Mouse (Mus musculus): ENCODE data around the gene Chst11. TPM values are rescaled to one million over a fixed set of nuclear protein-coding genes. Genes with fewer than 3 reads are reported as not detected.
A peak's percentile ranks its signal among the peaks of the same experiment; 100 is the strongest.

The Chst11 gene
- polyA plus RNA-seq, 1 experiment from 2014 or later: 1.2 TPM

DNA sequence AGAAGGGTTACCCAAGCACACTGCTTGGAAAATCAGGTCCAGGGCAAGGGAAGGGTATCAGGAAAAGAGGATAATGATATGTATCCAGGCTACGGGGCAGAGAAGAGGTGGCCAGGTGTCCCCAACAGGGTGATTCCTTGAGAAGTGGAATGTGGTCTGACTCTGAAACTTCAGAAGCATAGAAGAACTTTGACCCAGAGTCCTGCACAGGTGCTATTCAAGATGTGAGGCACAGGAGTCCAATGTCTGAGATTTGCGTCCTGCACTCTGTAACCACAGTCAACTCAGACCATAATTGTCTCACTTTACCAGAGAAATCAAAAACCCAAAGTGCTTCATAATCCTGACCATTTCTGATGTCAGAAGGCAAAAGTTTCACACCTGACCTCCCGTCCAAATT is 139.3 kb downstream of the Chst11 start:
- no peak overlapping the region for H3K27ac ChIP-seq (ENCODE audit: low read length)
- WGBS: 71% methylated on average over 3 of the region's 3 CpGs

DNA sequence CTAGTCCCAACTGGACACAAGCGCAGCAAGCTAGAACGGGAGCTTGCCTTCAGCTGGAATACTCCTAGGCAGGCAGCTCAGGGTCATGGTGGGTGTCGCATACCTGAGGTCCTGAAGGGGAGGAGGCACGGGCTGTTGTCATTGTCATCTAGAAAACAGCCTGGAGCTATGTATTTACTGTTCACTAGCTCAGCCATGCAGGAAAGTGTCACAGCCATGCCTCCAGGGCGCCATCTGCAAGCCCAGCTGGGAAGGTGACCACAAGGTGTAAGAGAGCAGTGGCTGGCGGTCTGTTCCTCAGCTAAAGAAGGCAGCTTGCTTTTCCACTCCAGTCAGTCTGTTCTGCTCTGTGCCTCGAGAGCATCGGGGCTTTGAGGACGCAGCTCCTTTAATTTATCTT is 141.1 kb downstream of the Chst11 start:
- ATAC-seq (ENCODE audit: low read depth): no peak
- Histone ChIP-seq H3K9ac (ENCODE audit: low read length) (no peak overlapping the region), H3K9me3 (ENCODE audit: control insufficient read depth, low read length) (no peaks in the 10 kb centered on the region), H3K27ac (ENCODE audit: low read length) (no peak overlapping the region), H3K4me1 (replicated peaks; ENCODE audit: control insufficient read depth, insufficient read depth, low read length) (no peaks in the 10 kb centered on the region; the same call in 1 of the 2 replicates), H3K4me3 (ENCODE audit: low read length) (no peak overlapping the region), H3K4me2 (ENCODE audit: low read depth, low read length) (no peak overlapping the region), H3K36me3 (ENCODE audit: control insufficient read depth, insufficient read depth, low read length) (no peaks in the 10 kb centered on the region; the same call in 1 of the 2 replicates), H3K27me3 (ENCODE audit: control insufficient read depth, insufficient read depth, low read depth, low read length) (no peaks in the 10 kb centered on the region; the same call in 1 of the 2 replicates)
- WGBS: 49% methylated on average over 9 of the region's 9 CpGs

More for the DNA sequence above, 139.3 kb downstream of the Chst11 start:
- H3K27me3 ChIP-seq (ENCODE audit: control insufficient read depth, insufficient read depth, low read depth, low read length): no peaks in the 10 kb centered on the region; the same call in 1 of the 2 replicates
- no peaks in the 10 kb centered on the region; the same call in 1 of the 2 replicates for H3K36me3 ChIP-seq (ENCODE audit: control insufficient read depth, insufficient read depth, low read length)
- no peaks in the 10 kb centered on the region for H3K4me1 ChIP-seq (replicated peaks; ENCODE audit: control insufficient read depth, insufficient read depth, low read length)
- no peak overlapping the region for H3K4me2 ChIP-seq (ENCODE audit: low read depth, low read length)
- H3K9ac ChIP-seq (ENCODE audit: low read length): no peak overlapping the region
- ATAC-seq (ENCODE audit: low read depth): no peak
- H3K4me3 ChIP-seq (ENCODE audit: low read length): no peak overlapping the region
- H3K9me3 ChIP-seq (ENCODE audit: control insufficient read depth, low read length): no peaks in the 10 kb centered on the region

DNA sequence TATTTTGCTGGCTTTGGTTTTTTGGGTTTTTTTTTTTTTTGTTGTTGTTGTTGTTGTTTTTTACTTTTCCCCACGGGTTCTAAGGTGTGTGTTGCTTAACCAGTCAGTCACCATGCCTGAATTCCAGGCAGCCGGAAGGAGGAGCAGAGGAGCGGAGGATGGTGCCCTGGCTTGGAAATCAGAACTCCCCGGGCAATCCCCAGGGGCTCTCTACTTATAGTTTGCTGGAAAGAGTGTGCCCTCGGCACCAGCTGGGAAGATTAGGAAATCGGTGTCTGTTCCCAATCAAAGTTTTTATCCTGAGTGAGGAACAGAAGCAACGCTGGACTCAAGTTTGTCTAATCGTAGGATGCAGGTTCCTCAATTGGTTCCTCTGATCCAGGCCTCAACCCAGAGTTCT is 143.1 kb downstream of the Chst11 start:
- 76% methylated on average over 8 of the region's 8 CpGs for WGBS
- no peak for ATAC-seq (ENCODE audit: low read depth)
- no peaks in the 10 kb centered on the region; the same call in 1 of the 2 replicates for H3K4me1 ChIP-seq (replicated peaks; ENCODE audit: control insufficient read depth, insufficient read depth, low read length)

DNA sequence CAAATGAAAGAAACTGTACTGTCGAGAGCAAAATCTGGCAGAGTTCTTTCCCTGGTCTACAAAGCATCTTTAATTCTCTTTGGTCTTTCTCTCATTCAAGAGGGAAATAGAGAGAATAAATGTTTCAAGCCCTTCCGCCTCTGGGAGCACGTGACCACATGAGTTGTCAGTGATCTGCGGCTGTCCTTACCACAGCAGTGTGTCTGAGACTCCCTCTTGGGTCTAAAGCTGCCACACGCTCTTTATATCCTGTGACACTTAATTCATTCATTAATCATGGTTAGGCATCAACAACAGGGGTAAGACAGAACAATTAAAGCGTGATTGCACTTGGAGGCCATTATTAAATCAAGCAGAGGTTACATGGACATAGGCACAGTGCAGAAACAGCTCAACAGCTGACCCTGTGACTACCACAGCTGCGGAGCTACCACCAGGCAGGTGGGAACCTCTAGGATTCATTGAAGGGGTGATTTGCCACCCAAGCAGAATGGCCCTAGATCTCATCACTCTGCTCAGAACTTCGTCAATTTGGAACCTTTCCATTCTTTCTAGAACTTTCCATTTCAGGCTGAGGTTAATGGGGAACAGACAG is 144.4 kb downstream of the Chst11 start:
- H3K27ac ChIP-seq (ENCODE audit: low read length): no peak overlapping the region
- no peak overlapping the region for H3K4me2 ChIP-seq (ENCODE audit: low read depth, low read length)
- H3K4me1 ChIP-seq (replicated peaks; ENCODE audit: control insufficient read depth, insufficient read depth, low read length): peaks cover under 1% of the 10 kb centered on the region; the same call in 1 of the 2 replicates
- H3K36me3 ChIP-seq (ENCODE audit: control insufficient read depth, insufficient read depth, low read length): no peaks in the 10 kb centered on the region
- H3K9ac ChIP-seq (ENCODE audit: low read length): no peak overlapping the region
- no peaks in the 10 kb centered on the region for H3K27me3 ChIP-seq (ENCODE audit: control insufficient read depth, insufficient read depth, low read depth, low read length)
- ATAC-seq (ENCODE audit: low read depth): 0 out of 2 replicates have a peak, but pooled peaks have one; percentile 8
- H3K4me3 ChIP-seq (ENCODE audit: low read length): no peak overlapping the region
- H3K9me3 ChIP-seq (ENCODE audit: control insufficient read depth, low read length): no peaks in the 10 kb centered on the region
- WGBS: 59% methylated on average over 8 of the region's 8 CpGs

More for the DNA sequence above, 143.1 kb downstream of the Chst11 start:
- H3K36me3 ChIP-seq (ENCODE audit: control insufficient read depth, insufficient read depth, low read length): no peaks in the 10 kb centered on the region
- H3K9me3 ChIP-seq (ENCODE audit: control insufficient read depth, low read length): no peaks in the 10 kb centered on the region
- H3K4me3 ChIP-seq (ENCODE audit: low read length): no peak overlapping the region
- no peak overlapping the region for H3K9ac ChIP-seq (ENCODE audit: low read length)
- H3K27me3 ChIP-seq (ENCODE audit: control insufficient read depth, insufficient read depth, low read depth, low read length): no peaks in the 10 kb centered on the region
- no peak overlapping the region for H3K27ac ChIP-seq (ENCODE audit: low read length)
- no peak overlapping the region for H3K4me2 ChIP-seq (ENCODE audit: low read depth, low read length)

DNA sequence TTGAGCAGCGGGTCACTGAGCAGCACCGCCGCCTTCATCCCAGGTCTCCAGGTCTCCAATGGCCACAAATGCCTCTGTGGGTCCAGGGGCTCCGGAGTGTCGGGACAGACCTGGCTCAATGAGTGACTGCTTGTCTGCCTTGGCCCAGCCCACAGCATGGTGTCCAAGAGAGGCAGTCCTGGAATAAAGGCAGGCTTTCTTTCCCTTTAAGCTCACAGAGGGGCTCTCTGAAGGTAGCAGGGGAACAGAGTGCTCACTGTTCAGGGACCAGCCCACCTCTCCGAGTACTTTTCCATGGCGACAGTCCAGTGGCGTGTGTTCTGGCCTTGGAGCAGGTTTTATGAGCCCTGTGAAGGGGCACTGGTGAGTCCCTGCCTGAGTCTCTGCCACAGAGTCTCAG is 145.3 kb downstream of the Chst11 start:
- Histone ChIP-seq H3K27me3 (ENCODE audit: control insufficient read depth, insufficient read depth, low read depth, low read length) (no peaks in the 10 kb centered on the region), H3K9ac (ENCODE audit: low read length) (no peak overlapping the region), H3K27ac (ENCODE audit: low read length) (peak overlapping the region; percentile 63), H3K4me1 (replicated peaks; ENCODE audit: control insufficient read depth, insufficient read depth, low read length) (peaks cover 2% of the 10 kb centered on the region; the same call in 1 of the 2 replicates), H3K4me3 (ENCODE audit: low read length) (no peak overlapping the region), H3K36me3 (ENCODE audit: control insufficient read depth, insufficient read depth, low read length) (no peaks in the 10 kb centered on the region), H3K9me3 (ENCODE audit: control insufficient read depth, low read length) (no peaks in the 10 kb centered on the region), H3K4me2 (ENCODE audit: low read depth, low read length) (peak overlapping the region; percentile 6; the same call in 1 of the 2 replicates)
- WGBS: 46% methylated on average over 8 of the region's 8 CpGs
- peak; percentile 74; the same call in 1 of the 2 replicates for ATAC-seq (ENCODE audit: low read depth)

DNA sequence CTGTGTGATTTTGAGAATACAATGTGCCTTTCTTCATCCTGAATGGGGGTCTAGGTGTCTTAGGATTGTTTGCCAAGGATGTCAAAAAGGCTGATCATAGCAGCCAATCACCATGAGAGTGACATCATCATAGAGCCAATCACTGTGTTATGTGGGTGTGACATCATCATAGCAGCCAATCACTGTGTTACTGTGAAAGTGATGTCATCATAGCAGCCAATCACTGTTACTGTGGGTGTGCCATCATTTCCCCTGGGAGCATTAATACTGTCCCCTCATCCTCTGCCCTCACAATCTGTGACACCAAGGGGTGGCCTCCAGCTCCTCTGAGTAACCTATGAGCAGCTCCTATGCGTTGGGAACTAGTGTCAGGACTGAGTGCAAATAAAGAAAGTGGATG is 146.6 kb downstream of the Chst11 start:
- 69% methylated on average over 1 of the region's 1 CpGs for WGBS

DNA sequence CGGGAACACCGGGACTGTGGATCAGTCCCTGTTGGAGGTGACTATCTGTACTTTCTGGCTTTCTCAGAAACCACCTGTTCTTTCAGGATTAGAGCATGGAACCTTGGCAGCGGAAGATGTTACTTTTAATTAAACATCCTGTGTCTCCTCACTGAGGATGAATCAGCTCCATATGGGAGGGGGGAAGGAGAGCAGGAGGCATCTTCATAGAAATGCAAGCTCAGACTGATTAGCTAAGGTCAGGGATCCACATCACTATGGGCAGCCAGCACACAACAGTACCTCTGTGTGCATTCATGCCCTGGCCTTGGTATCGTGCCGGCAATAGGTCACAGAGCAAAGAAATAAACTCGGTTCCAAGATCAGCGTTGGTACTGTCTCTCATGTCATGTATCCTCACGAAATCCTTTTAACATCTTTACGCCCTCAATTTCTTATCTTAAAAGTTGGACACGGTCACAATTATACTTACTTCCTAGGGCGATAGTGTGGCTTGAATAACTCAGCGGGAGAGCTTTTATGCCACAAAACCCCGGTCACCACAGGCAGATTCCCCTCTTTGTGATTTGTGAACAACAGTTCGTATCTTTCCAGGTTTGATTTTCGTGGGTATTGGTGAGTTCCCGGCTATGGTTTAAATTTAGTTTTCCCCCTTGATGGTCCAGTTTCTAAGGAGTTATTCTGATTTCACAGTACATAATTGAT is 148.7 kb downstream of the Chst11 start:
- H3K4me2 ChIP-seq (ENCODE audit: low read depth, low read length): no peak overlapping the region
- H3K4me1 ChIP-seq (replicated peaks; ENCODE audit: control insufficient read depth, insufficient read depth, low read length): peaks cover 2% of the 10 kb centered on the region; the same call in 1 of the 2 replicates
- no peak overlapping the region for H3K27ac ChIP-seq (ENCODE audit: low read length)
- H3K36me3 ChIP-seq (ENCODE audit: control insufficient read depth, insufficient read depth, low read length): no peaks in the 10 kb centered on the region
- 61% methylated on average over 16 of the region's 16 CpGs for WGBS
- H3K27me3 ChIP-seq (ENCODE audit: control insufficient read depth, insufficient read depth, low read depth, low read length): no peaks in the 10 kb centered on the region
- no peak for ATAC-seq (ENCODE audit: low read depth)
- no peaks in the 10 kb centered on the region for H3K9me3 ChIP-seq (ENCODE audit: control insufficient read depth, low read length)
- no peak overlapping the region for H3K9ac ChIP-seq (ENCODE audit: low read length)
- H3K4me3 ChIP-seq (ENCODE audit: low read length): no peak overlapping the region

More for the DNA sequence above, 146.6 kb downstream of the Chst11 start:
- Histone ChIP-seq H3K27me3 (ENCODE audit: control insufficient read depth, insufficient read depth, low read depth, low read length) (no peaks in the 10 kb centered on the region), H3K9me3 (ENCODE audit: control insufficient read depth, low read length) (no peaks in the 10 kb centered on the region), H3K9ac (ENCODE audit: low read length) (no peak overlapping the region), H3K36me3 (ENCODE audit: control insufficient read depth, insufficient read depth, low read length) (no peaks in the 10 kb centered on the region), H3K27ac (ENCODE audit: low read length) (no peak overlapping the region), H3K4me1 (replicated peaks; ENCODE audit: control insufficient read depth, insufficient read depth, low read length) (peaks cover 2% of the 10 kb centered on the region; the same call in 1 of the 2 replicates), H3K4me2 (ENCODE audit: low read depth, low read length) (no peak overlapping the region), H3K4me3 (ENCODE audit: low read length) (no peak overlapping the region)
- no peak for ATAC-seq (ENCODE audit: low read depth)

DNA sequence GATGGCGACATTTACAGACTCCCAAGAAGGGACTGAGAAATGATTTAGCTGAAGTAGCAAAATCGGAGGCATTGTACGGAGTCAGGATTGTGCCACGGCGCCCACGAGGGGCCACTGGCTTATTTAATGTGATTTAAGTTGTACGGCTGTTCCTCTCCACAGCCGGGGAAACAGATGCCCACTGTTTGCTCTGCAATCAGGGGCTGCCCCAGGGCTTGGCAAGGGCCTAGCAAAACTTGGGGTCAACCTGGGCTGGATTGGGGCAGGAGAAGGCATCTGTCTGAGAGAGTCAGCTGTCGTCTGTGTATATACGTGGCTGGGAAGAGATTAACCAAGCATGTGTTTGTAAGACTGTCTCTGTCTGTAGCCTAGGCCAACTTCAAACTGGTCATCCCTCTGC is 149.6 kb downstream of the Chst11 start:
- no peaks in the 10 kb centered on the region for H3K36me3 ChIP-seq (ENCODE audit: control insufficient read depth, insufficient read depth, low read length)
- H3K4me1 ChIP-seq (replicated peaks; ENCODE audit: control insufficient read depth, insufficient read depth, low read length): peaks cover 2% of the 10 kb centered on the region; the same call in 1 of the 2 replicates
- ATAC-seq (ENCODE audit: low read depth): no peak
- no peaks in the 10 kb centered on the region for H3K27me3 ChIP-seq (ENCODE audit: control insufficient read depth, insufficient read depth, low read depth, low read length)
- no peak overlapping the region for H3K9ac ChIP-seq (ENCODE audit: low read length)
- H3K4me3 ChIP-seq (ENCODE audit: low read length): no peak overlapping the region
- no peak overlapping the region for H3K4me2 ChIP-seq (ENCODE audit: low read depth, low read length)
- 36% methylated on average over 10 of the region's 10 CpGs for WGBS
- H3K9me3 ChIP-seq (ENCODE audit: control insufficient read depth, low read length): no peaks in the 10 kb centered on the region
- no peak overlapping the region for H3K27ac ChIP-seq (ENCODE audit: low read length)

DNA sequence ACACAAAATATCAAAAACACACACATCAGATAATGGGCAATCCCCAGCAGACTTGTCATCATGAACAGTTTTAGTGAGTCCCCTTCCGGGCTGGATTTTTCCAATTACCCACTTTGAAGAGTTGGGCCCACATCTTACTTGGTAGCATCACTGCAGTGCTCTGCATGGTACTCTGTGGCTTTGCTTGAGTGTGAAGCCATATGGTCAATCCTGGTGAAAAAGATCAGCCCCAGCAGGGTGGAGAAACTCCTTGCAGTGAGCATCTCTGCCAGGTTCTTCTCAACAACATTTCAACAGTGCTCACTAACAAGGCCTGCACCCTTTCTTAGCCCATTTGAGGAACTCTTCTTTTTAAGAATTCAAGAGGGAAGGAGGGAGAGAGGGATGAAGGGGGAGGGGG is 150.7 kb downstream of the Chst11 start:
- no peaks in the 10 kb centered on the region for H3K27me3 ChIP-seq (ENCODE audit: control insufficient read depth, insufficient read depth, low read depth, low read length)
- H3K4me2 ChIP-seq (ENCODE audit: low read depth, low read length): no peak overlapping the region
- H3K27ac ChIP-seq (ENCODE audit: low read length): no peak overlapping the region
- ATAC-seq (ENCODE audit: low read depth): no peak
- H3K4me1 ChIP-seq (replicated peaks; ENCODE audit: control insufficient read depth, insufficient read depth, low read length): peaks cover 6% of the 10 kb centered on the region
- no peaks in the 10 kb centered on the region for H3K9me3 ChIP-seq (ENCODE audit: control insufficient read depth, low read length)
- no peak overlapping the region for H3K4me3 ChIP-seq (ENCODE audit: low read length)
- H3K9ac ChIP-seq (ENCODE audit: low read length): no peak overlapping the region
- 72% methylated on average over 1 of the region's 1 CpGs for WGBS
- no peaks in the 10 kb centered on the region for H3K36me3 ChIP-seq (ENCODE audit: control insufficient read depth, insufficient read depth, low read length)
